Mouse (Mus musculus): Measurements from ENCODE around the gene Cd300ld4. TPM values are rescaled to one million over a fixed set of nuclear protein-coding genes. Genes with fewer than 3 reads are reported as not detected.
"Not testable (repeated sequence)": the region's sequence is repeated elsewhere in the genome, so short reads cannot be mapped to it uniquely, and the experiment has no call there.

The Cd300ld4 gene
- total RNA-seq (2021), result 1 to 10 TPM in 1 of 2 experiments, under 1 TPM in 1; 0.60 to 2.3 TPM

- not testable (repeated sequence) for DNase-seq
These were observed at the start of gene Cd300ld4 for GRCm38 (mm10) chr11:115026912-115027311. TSS of gene Cd300ld4 (minus strand) at chr11:115027012.

DNA sequence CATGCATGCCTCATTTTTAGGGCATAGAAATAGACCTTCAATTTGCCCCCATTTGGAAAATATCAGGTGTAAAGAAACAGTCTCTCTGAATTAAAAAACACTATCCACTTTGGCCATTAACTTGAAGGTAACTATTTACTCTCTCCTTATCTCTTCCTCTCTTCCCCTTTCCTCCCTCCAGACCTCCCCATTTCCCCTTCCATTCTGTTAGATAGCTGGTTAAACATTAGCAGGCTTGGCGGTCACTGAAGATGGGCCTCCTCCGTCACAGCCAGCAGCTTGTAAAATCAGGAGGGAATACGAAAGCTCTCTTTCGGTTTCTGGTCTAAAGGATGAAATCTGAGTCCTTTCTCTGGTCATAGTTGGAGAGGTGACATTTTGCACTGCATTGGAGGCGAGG lies 49.0 kb upstream of the Cd300ld4 start:
- DNase-seq, result no peak

GRCm38 (mm10) chr11:115075407-115075806 lies 48.6 kb upstream of the Cd300ld4 start:
- no peak for DNase-seq

DNA sequence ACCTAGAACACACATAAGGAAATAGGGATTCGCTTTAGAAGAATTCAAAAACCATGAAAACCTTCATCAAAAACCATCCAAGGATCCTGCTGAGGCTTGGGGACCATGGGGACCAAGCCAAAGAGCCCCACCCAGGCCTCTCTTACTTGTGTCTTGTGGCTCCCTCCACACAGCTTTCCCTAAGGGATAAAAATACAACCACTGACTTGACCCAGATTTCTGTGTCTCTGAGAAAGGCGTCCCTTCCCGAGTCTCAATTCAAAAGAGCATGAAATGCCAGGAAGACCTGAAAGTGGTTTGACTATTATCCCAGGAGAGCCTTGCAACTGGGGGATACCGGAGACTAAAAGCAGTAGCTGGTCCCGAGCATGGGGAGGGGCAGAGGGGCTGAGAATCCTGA lies 46.2 kb upstream of the Cd300ld4 start:
- no peak for DNase-seq

DNA sequence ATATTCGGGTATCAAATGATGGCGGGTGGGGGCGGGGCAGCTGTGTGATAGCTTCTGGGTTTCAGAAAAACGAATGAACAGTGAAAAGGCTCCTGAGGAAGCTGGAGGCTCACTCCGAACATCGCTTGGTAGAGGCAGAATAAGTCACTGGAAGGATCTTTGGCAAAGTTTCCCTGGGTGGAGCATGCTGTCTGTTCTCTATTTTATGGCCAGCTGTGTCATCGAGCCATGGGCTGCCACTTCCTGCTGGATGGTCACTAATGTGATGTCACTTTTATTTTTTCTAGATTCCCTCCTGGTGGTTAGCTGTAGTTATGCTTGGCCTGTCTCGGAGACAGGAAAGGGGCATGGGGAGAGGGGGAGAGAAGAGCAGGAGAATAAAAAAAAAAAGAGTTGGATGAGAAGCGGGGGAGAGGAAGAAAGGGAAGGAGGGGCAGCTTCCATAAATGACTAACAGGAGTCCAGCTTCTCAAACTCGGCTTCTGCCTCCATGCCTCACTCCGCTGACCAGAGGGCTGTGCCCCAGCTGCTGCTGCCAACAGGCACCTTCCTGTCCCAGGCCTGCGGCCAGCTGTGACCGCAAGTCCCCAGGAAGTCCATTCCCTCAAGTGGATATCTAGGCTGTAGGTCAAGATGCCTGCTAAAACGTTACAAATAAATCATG lies 45.0 kb upstream of the Cd300ld4 start:
- DNase-seq, result no peak

- no peak for DNase-seq
These were observed 44.3 kb upstream of the Cd300ld4 start for GRCm38 (mm10) chr11:115071015-115071551.

GRCm38 (mm10) chr11:115066768-115067167 lies 40.0 kb upstream of the Cd300ld4 start:
- DNase-seq, result no peak

DNA sequence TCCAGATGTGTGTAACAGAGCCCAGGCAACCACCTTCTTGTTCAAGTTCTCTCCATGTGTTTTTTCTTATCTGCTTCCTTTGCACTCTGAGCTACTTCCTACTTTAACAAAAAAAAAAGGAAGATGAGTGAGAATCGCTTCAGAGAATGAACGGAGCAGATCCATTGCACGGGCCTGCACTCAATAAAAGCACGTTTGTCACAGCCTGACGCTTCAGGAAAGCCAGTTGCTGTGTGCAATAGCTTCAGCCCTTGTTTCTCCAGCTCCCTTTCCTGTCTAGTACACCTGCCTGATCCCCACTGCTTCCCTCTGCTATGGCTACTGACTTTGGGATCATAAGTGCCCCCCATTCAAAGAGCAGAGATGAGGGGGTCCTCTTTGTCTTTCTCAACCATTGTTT lies 35.3 kb upstream of the Cd300ld4 start, which contains the start of gene Cd300e:
Gene Cd300e (minus strand): TSS at position 101 of the 400 bp plus-strand sequence.
- DNase-seq, result no peak

- DNase-seq, result no peak
These were observed 33.0 kb upstream of the Cd300ld4 start for GRCm38 (mm10) chr11:115059797-115060196.

- DNase-seq, result no peak
These were observed 31.9 kb upstream of the Cd300ld4 start for GRCm38 (mm10) chr11:115058701-115059100.

- DNase-seq, result no peak
These were observed 27.7 kb upstream of the Cd300ld4 start for GRCm38 (mm10) chr11:115054537-115054936.

DNA sequence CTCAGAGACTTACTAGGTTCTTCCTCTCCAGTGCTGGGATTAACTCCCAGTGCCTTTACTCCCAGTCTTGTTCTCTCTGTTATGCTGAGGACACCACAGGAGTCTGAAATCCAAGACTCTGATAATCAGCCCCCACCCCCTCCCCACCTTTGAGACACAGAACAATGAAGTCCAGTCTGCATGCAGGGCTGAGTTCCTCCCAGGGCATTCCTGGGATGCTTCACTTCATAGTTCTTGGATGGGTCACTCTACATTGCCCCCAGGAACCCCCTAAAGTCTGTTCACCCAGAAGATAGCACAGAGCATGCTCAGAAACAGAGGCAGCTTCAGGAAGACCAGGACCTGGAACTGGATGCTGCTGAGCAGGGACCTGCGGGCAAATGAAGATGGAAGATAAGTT lies 26.2 kb upstream of the Cd300ld4 start:
- DNase-seq, result no peak

DNA sequence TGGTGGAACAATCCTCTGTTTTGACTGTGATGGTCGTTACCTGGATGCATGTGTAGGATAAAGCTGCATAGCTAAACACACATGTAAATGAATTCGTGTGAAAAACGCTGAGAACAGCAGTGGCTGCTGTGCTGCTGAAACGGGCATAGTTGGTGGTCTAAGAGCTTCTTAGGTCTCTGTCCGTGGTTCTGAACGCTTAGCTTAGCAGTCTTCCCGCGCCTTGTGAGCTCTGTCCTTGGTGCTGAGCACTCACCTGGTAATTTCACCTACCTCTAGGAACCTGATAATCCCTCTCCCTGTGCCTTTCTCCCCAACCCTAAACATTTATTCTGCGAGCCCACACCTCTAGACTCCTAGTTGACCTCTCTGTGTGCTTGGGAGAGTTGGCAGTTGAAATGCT lies 25.4 kb upstream of the Cd300ld4 start:
- DNase-seq, result no peak

- DNase-seq, result no peak
These were observed 22.6 kb upstream of the Cd300ld4 start for GRCm38 (mm10) chr11:115049282-115049895.

DNA sequence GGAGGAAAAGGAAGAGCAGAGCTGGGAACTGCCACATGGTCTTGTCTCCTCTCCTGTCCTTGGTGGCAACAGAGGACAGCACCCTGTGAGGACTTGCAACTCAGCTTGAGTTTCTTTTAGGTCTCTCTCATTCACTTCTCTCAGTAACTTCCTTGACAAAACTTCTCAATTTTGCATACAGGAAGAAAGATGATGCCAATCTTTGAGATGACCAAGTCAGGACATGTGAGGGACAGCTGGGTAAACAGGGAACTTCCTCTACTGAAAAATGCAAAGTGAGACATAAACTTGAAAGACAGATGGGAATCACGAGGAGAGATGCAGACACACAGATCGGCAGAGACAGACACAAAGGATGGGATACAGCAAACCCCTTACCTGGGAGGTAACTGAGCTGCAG lies 21.4 kb upstream of the Cd300ld4 start, which contains the start of gene Cd300ld3:
Gene Cd300ld3 (minus strand): TSS at position 151 of the 400 bp plus-strand sequence.
- DNase-seq, result no peak

GRCm38 (mm10) chr11:115037669-115038068 lies 10.9 kb upstream of the Cd300ld4 start, which contains the start of gene Cd300ld5:
TSS of gene Cd300ld5 (minus strand) at chr11:115037769.
- DNase-seq, result not testable (repeated sequence)

GRCm38 (mm10) chr11:115016093-115016492 lies 10.7 kb downstream of the Cd300ld4 start, which contains the start of gene Cd300ld2:
TSS of gene Cd300ld2 (minus strand) at chr11:115016193.
- not testable (repeated sequence) for DNase-seq

- no peak for DNase-seq
These were observed 22.7 kb downstream of the Cd300ld4 start for GRCm38 (mm10) chr11:115004070-115004469.

GRCm38 (mm10) chr11:115001474-115002040 lies 25.3 kb downstream of the Cd300ld4 start, which contains the start of gene Cd300c2:
TSS of gene Cd300c2 (minus strand) at chr11:115001880.
- DNase-seq, result no peak

GRCm38 (mm10) chr11:114989793-114990192 lies 37.0 kb downstream of the Cd300ld4 start, which contains the start of gene Cd300ld:
TSS of gene Cd300ld (minus strand) at chr11:114989922.
- no peak for DNase-seq

DNA sequence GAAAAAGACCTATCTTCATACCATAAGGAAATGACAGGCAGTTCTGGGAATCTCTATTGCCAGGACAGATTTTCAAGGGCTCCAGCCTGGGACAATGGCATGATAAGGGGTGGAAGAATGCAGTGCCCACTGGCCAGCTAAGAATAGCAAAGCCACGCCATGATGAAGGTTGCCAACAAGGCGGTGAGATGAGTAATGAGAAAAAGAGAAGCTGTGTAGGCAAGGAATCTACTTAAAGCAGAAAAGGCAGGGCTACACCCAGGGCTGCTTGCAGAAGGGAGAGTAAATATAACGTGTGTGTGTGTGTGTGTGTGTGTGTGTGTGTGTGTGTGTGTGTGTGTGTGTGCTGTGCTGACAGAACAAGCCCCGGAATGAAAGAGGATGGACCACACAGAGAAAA lies 44.9 kb downstream of the Cd300ld4 start:
- DNase-seq, result no peak

GRCm38 (mm10) chr11:114972726-114973125 lies 54.1 kb downstream of the Cd300ld4 start:
- DNase-seq, result no peak

Data from layer of hippocampus, postnatal 36 days (tissue).